In the genomic region with DNA sequence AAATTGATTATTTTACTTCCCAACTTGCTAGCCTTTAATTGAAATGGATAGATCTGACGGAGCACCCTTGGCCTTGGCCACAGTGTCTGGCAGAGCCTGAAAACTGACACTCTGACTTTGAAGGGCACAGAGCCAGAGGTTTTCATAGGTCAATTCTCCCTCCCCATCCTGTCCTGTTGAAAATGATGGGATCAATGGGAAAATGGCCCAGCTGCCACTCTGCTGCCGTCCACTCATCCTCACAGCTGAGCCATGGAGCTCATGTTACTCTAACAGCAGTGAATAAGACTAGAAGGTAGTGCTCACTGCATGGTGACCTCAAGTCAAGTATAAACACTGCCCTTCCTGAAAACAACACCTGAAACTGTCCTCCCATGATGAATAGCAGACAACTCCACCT, we compare ENCODE assay signal across 29 mouse cellular contexts.
A peak's percentile ranks its signal among the peaks of the same experiment; 100 is the strongest.
DNase-seq lines count a peak whose midpoint lies in the region; ATAC-seq and TF ChIP-seq lines count a peak whose summit lies in the region.
"Had no signal": no experiment of that assay in that cellular context is flagged by ENCODE, and none has a peak within 500 bp of the region (broad histone marks: within the 10 kb centered on the region; RNA-seq: fewer than 3 reads in every experiment).

No protein-coding gene starts in this region.

- no peak overlapping the region for H3K9ac ChIP-seq in kidney, postnatal 0 days (ENCODE audit: low read depth, low read length)
- no peak overlapping the region for H3K9ac ChIP-seq in embryonic facial prominence, embryonic 11.5 days (replicated peaks; ENCODE audit: low read length)
- H3K9ac ChIP-seq: embryonic facial prominence, embryonic 12.5 days; heart, embryonic 12.5 days; hindbrain, embryonic 14.5 days; limb, embryonic 13.5 days; liver, postnatal 0 days; midbrain, embryonic 13.5 days; neural tube, embryonic 13.5 days had no signal

- H3K36me3 ChIP-seq in kidney, postnatal 0 days (ENCODE audit: insufficient read depth, low read length), result no peaks in the 10 kb centered on the region
- H3K36me3 ChIP-seq in kidney, adult 2 months (ENCODE audit: control insufficient read depth, insufficient read depth, low read length), result no peaks in the 10 kb centered on the region
- H3K36me3 ChIP-seq in embryonic facial prominence, embryonic 11.5 days (replicated peaks; ENCODE audit: control insufficient read depth, insufficient read depth, low read depth, low read length), result no peaks in the 10 kb centered on the region
- H3K36me3 ChIP-seq: embryonic facial prominence, embryonic 12.5 days; heart, embryonic 12.5 days; limb, embryonic 13.5 days; midbrain, embryonic 13.5 days; neural tube, embryonic 13.5 days had no signal

- no peaks in the 10 kb centered on the region for H3K4me1 ChIP-seq in kidney, postnatal 0 days (replicated peaks; ENCODE audit: insufficient read depth, low read length)
- no peaks in the 10 kb centered on the region for H3K4me1 ChIP-seq in kidney, adult 2 months (ENCODE audit: control insufficient read depth, insufficient read depth, low read length)
- H3K4me1 ChIP-seq in embryonic facial prominence, embryonic 11.5 days (ENCODE audit: control insufficient read depth, insufficient read depth, low read length), result no peaks in the 10 kb centered on the region
- H3K4me1 ChIP-seq: embryonic facial prominence, embryonic 12.5 days; limb, embryonic 13.5 days; megakaryocyte, embryonic 14.5 days; midbrain, embryonic 13.5 days; neural tube, embryonic 13.5 days had no signal

- H3K4me3 ChIP-seq in kidney, postnatal 0 days (replicated peaks; ENCODE audit: low read depth, low read length), result no peak overlapping the region
- H3K4me3 ChIP-seq in kidney, adult 2 months (ENCODE audit: insufficient read depth, low read depth, low read length), result no peak overlapping the region
- H3K4me3 ChIP-seq in embryonic facial prominence, embryonic 11.5 days (ENCODE audit: low read depth, low read length), result no peak overlapping the region
- H3K4me3 ChIP-seq: embryonic facial prominence, embryonic 12.5 days; heart, adult 2 months; heart, embryonic 12.5 days; layer of hippocampus, adult 2 months; limb, embryonic 13.5 days; megakaryocyte, embryonic 14.5 days; midbrain, embryonic 13.5 days; neural tube, embryonic 13.5 days had no signal

- 21% methylated on average over 2 of the region's 2 CpGs for WGBS in kidney, postnatal 0 days
- WGBS in kidney, adult 2 months, result 33% methylated on average over 2 of the region's 2 CpGs
- 29% methylated on average over 2 of the region's 2 CpGs for WGBS in embryonic facial prominence, embryonic 11.5 days

- no peak for ATAC-seq in kidney, postnatal 0 days (replicated peaks; ENCODE audit: low FRiP score, low read depth)
- no peak for ATAC-seq in embryonic facial prominence, embryonic 11.5 days (replicated peaks; ENCODE audit: insufficient number of reproducible peaks, low FRiP score, low TSS enrichment, low read depth)
- ATAC-seq: activated CD4-positive, CD25-positive, alpha-beta regulatory T cell, adult 4 months; forebrain, embryonic 14.5 days; inflammation-experienced regulatory T-cells, adult 6 months; liver, postnatal 0 days; midbrain, embryonic 13.5 days had no signal

- H3K27me3 ChIP-seq in kidney, postnatal 0 days (ENCODE audit: insufficient read depth, low read length), result no peaks in the 10 kb centered on the region
- no peaks in the 10 kb centered on the region for H3K27me3 ChIP-seq in kidney, adult 2 months (replicated peaks; ENCODE audit: control insufficient read depth, insufficient read depth, low read length)
- no peaks in the 10 kb centered on the region for H3K27me3 ChIP-seq in embryonic facial prominence, embryonic 11.5 days (ENCODE audit: control insufficient read depth, insufficient read depth, low read length)
- H3K27me3 ChIP-seq: CH12.LX; embryonic facial prominence, embryonic 12.5 days; heart, embryonic 12.5 days; limb, embryonic 13.5 days; megakaryocyte, embryonic 14.5 days; midbrain, embryonic 13.5 days; neural tube, embryonic 13.5 days had no signal

- DNase-seq in kidney, postnatal 0 days (ENCODE audit: low spot score), result peak; percentile 56
- no peak for DNase-seq in kidney, adult 2 months
- DNase-seq in 3T3-L1 (ENCODE audit: low read depth, low spot score), result peak; percentile 17
- peak; percentile 57 for DNase-seq in embryo, embryonic 10 days (ENCODE audit: low spot score)
- peak; percentile 8 for DNase-seq in embryonic facial prominence, embryonic 11.5 days (ENCODE audit: low spot score)
- DNase-seq in cerebellum, adult 9-10 months, result no peak
- no peak for DNase-seq in adrenal gland, adult 18-20 months (ENCODE audit: low spot score in 2 of 2)
- DNase-seq: adrenal gland, adult 8-10 months; cerebellum, adult 8-10 months; cerebellum, postnatal 36 days; heart, adult 2 months; heart, postnatal 4 days; liver, postnatal 0 days; lung, postnatal 36 days; thymus, adult 2 months; thymus, postnatal 4 days had no signal

- H3K27ac ChIP-seq in kidney, postnatal 0 days, result no peak overlapping the region
- no peak overlapping the region for H3K27ac ChIP-seq in kidney, adult 2 months (ENCODE audit: insufficient read depth, low read depth, low read length)
- H3K27ac ChIP-seq in embryonic facial prominence, embryonic 11.5 days (replicated peaks; ENCODE audit: low read depth, low read length), result no peak overlapping the region
- H3K27ac ChIP-seq: embryonic facial prominence, embryonic 12.5 days; heart, adult 2 months; hindbrain, embryonic 14.5 days; layer of hippocampus, adult 2 months; limb, embryonic 13.5 days; midbrain, embryonic 13.5 days; neural tube, embryonic 13.5 days had no signal

- no peak for TF ChIP-seq CTCF in kidney, postnatal 0 days (IDR thresholded peaks at IDR 0.05; ENCODE audit: low read depth)
- no peak for TF ChIP-seq CTCF in kidney, adult 2 months (conservative IDR thresholded peaks at IDR 0.05; ENCODE audit: insufficient read depth, insufficient read length, low read depth, low read length)

- no peaks in the 10 kb centered on the region for H3K9me3 ChIP-seq in kidney, postnatal 0 days (replicated peaks; ENCODE audit: low read length)
- no peaks in the 10 kb centered on the region for H3K9me3 ChIP-seq in embryonic facial prominence, embryonic 11.5 days (replicated peaks; ENCODE audit: control insufficient read depth, low read length)
- H3K9me3 ChIP-seq: embryonic facial prominence, embryonic 12.5 days; heart, embryonic 12.5 days; limb, embryonic 13.5 days; midbrain, embryonic 13.5 days; neural tube, embryonic 13.5 days had no signal

- TF ChIP-seq POLR2A in kidney, adult 2 months (IDR thresholded peaks at IDR 0.05; ENCODE audit: low read depth, low read length), result no peak

- H3K4me2 ChIP-seq in kidney, postnatal 0 days (ENCODE audit: low read length), result no peak overlapping the region
- no peak overlapping the region for H3K4me2 ChIP-seq in embryonic facial prominence, embryonic 11.5 days (ENCODE audit: low read depth, low read length)
- H3K4me2 ChIP-seq: embryonic facial prominence, embryonic 12.5 days; heart, embryonic 12.5 days; hindbrain, embryonic 14.5 days; limb, embryonic 13.5 days; liver, embryonic 11.5 days; midbrain, embryonic 13.5 days; neural tube, embryonic 13.5 days had no signal

Comparison
In these comparisons a context has a peak if more than half of its experiments do, and no peak if none do; other contexts are left out.
1. DNase-seq: peak in kidney, postnatal 0 days (single experiment), 3T3-L1 (single experiment), embryo, embryonic 10 days (single experiment) and embryonic facial prominence, embryonic 11.5 days (single experiment); none in kidney, adult 2 months (single experiment), cerebellum, adult 9-10 months (single experiment) and adrenal gland, adult 18-20 months (0 of 2).